Mouse (Mus musculus) thymus, postnatal 36 days (tissue): ENCODE results near the gene Triobp.

ENCODE experiments used
- DNase-seq, 2 experiments: peaks; one replicate each; pipeline ENCODE4 v3.0.0; 2022; ENCODE audit warnings: mixed read lengths in 2 of 2

The Triobp gene

DNA sequence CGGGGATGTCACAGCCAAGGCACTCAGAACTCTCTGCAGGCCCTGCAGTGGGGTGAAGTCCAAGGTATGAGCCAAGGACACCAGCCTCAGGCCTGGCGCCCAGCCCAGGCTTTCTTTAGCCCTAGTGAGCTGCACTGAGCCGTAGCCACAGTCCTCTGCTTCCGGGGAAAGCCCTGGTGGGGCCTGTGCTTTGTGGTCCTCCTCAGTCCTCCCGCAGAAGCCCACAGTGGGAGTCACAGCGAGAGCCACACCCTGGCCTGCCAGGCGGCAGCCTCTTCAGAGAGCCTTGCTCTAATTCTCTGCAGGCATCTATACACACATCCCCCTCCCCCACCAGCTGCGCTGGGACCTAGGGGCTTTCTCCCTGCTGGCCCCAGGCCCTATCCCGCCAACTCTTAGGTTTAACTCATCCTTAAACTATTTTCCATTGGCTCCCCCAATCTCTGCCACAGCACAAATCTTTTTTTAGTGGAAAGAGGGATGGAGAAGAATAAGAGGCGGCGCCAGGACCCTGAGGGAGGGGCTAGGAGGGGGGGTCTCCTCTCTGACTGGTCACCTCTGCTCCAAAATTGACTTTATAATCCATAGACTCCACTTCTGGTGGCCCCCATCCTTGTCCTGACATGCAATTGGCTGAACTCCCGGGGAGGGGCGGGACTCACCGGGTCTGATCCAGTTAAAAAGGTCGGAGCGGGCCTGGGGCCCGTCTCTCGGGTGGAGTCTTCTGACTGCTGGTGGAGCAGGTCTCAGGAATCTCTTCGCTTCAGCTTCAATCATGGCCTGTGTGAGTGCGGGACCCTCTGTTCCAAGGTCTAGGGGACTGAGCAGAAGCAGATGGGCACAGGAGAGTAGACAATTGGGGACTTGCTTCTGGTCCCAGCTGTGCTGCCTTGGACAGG, 21.3 kb upstream of the Triobp start, which contains the start of gene Lgals1:
TSS of gene Lgals1 (plus strand) at position 705 of the 899 bp plus-strand sequence.
- peak; percentile 75 to 85 for DNase-seq

DNA sequence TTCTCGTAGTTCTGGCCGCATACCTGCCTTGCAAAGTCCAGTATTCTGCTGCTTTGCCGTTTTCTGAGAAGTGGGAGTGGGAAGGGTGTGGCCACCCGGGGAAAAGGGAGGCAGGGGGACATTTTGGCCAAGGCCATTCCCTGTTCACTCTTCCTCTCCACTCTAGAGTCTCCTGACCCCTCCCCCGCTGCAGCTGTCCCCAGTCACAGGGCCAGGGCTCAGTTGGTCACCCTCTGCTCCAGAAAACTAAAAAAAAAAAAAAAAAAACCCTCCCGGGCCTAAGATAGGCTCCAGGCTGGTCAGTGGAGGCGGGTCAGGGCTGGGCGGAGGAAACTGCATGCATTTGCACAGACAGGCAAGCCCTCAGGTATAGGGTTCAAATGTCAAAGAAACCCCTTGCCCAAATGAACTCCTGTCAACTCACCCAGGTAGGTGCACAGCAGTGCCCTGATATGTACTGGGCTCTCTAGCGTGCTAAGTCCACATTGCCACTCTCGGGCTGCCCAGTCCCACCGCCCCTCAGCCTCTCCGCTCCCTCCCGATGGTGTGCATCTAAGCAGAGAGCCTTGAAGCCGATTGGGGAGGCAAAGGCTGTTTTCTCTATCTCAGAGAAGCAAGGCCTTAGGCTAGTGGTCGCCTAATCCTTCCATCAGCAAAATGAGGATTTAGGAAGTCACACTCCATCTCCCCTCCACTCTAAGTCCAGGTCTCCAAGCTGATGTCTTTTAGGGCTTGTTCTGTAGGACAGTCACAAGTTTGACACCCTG, 20.3 kb upstream of the Triobp start:
- DNase-seq: peak; percentile 44 to 53

DNA sequence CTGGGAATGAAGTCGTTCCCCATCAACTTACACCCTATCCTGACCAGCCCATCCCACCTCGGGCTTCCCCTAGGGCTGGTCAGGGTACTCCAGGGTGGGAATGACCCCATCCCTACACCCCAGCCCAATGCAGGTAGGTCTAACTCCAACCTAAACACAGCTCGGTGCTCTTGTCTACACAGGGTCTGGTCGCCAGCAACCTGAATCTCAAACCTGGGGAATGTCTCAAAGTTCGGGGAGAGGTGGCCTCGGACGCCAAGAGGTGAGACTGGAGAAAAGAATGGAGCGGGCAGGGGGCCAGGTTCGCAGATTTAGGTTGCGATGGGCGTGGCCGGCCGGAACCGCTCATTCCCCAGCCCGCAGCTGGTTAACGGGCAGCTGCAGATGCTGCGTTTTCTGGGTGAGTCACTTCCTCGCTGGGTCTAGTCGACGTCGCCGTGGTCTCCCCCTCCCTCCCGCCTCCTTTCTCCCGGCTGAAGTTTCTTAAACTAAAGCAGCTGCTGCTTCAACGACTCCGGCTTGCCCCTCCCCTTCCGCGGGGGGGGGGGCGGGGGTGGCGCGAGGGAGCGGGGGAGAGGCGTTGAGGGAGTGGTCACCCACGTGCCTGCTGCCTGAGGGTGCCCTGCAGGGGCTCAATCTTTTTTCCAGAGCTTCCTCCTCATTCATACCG, 19.6 kb upstream of the Triobp start:
- DNase-seq: peak; percentile 88 to 94

DNA sequence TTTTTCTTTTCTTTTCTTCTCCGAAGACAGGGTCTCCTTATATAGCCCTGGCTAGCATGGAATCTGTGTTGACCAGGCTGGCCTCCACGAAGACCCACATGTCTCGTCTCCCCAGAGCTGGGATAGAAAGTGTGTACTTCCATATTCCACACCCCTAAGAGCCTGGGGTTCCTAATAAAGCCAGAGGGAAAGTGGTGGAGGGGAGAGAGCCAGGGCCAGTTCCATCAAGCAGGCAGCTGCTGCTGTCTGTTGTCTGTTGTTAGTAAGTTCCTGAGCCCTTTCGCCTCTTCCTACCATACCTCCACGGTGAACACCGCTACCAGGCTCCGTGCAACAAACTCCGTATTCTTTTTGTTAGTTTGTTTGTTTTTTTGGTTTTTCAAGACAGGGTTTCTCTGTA, 19.0 kb upstream of the Triobp start:
- no peak for DNase-seq

DNA sequence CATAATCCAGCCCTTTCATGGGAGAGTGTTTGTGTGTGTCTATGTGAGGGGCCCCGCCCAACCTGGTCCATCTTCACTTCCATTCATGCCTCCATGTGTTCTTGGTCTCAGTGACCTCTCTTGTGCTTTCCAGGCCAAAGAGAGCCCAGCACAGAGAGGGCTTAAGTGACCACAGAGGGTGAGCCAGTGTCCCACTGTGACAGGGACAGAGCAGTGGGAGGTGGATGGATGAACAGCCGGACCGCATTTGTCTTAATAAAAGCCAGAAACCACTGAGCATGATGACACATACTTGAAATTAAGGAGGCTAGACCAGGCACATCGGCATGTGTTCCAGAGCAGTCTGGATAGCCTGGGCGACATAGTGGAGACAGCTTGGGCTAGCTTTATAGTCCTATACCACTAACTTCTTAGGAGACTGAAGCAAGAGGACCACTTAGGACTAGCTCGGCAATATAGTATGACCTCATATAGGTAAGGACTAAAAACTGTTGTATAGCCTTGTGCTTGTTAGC, 17.3 kb upstream of the Triobp start:
- no peak for DNase-seq

DNA sequence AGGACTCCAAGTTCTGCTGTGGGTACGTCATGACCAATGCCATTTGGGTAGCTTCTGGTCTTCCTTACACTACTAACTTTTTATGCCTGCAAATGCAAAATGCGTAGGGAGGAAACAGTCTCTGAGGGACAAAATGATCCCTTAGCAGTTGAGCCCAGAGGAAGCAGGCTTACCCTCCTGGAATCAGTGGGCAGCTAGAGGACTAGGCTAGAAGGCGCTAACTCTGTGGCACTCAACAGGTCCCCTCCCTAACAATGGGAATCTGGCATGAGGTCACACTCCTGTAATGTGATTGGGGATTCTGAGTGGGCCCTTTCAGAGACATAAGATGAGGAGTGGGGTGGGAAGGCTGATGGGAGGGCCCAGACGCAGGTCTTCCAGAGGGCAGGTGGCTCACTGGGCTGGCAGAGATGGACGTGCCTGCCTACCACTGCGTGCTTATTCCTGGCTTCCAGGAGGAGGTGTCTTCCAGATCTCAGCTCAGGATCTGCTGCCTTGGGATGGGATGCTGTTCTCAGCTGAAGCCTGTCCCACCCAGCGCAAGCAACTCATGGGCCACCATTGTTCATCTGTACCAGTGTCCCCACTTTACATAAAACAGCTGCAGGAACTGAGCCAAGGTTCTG, 16.6 kb upstream of the Triobp start:
- DNase-seq: no peak

DNA sequence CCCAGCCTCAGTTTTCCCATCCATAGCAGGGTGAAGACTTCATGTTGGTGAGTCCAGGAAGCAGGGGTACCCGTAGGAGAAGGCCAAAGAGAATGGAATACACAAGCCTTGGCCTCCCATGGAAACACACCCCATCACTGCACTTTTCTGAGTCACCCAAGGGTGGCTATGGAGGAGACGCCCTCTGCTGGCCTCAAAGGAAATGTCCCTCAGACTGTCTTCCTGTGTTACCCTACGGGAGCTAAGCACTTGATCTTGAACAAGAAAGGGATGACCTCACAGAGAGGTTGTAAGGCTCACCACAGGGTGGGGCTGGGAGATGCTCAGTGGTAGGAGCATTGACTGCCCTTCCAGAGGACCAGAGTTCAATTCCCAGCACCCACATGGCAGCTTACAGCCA, 15.9 kb upstream of the Triobp start:
- peak; percentile 63 to 72 for DNase-seq

DNA sequence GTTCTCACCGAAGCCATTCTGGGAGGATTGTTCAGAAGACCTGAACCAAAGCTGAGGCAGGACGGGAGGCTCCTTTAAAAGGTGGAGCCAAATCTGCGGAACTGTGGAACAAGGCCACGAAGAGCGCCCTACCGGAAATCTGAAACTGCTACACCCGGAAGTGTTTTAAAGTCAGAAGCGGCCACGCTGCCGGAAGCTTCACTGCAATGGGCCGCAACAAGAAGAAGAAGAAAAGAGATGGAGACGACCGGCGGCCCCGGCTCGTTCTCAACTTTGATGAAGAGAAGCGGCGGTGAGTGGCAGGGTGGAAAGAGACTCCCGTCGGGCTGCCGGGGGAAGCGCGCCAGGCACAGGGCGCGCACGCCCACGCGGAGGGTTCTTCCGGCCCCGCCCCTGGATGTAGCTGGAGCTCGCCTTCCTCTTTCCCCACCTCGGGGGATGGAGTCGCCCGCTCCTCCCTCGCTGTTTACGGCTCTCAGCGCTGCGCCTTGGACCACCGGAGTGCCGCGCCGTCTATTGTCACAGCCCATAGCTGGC, 12.7 kb upstream of the Triobp start, which contains the start of gene Nol12:
TSS of gene Nol12 (plus strand) at position 150 of the 537 bp plus-strand sequence.
- peak; percentile 80 to 83 for DNase-seq

DNA sequence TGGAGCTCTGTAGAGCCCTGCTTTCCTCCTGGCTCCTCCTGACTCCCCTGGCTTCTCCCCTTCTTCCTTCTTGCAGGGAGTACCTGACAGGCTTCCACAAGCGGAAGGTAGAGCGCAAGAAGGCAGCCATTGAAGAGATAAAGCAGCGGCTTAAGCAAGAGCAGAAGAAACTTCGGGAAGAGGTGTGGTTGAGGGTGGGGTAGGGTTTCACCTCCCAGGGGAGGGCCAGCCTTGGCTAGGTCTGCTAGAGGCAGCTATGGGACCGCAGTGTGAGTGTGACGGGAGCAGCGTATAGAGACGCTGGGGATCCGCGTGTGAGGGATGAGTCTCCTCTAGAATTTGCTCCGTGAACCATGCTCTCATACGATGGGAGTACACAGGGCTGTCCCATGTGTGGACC, 11.1 kb upstream of the Triobp start:
- DNase-seq: no peak

DNA sequence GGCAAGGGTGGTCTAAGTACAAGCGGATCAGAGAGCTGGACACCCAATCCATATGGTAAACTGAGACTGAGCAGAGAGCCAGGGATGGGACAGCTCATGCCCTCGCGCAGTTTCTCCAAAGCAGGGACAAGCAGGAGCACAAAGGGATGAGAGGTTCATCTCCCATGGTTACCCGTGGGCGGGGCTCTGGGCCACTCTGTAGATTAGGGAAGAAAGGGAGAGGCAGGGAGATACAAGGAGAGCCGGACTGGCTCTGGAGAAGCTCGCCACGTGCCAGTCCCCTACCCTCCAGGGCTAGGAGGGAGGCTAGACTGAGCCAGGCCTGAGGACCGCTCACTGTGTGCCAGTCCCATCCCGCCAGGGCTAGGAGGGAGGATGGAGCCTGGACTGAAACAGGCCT, 10.2 kb upstream of the Triobp start:
- DNase-seq: no peak

DNA sequence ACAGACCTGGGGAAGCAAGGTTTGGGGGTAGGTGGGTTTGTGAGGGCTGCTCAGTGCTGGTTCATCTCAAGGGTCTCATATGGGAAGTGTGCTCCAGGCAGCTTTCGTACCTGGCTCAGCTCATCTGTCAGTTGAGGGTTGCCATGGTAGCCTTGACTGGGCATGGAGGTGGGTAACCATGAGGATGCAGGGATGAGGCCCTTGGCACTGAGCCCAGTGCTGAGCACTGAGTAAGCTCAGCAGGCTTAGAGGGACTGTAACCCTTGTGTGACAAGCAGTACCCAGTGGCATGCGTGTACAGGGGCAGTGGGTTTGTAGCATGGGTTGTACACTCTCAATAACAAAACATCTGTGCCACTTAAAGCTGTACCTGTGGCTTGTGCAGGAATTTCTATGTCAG, 9.6 kb upstream of the Triobp start:
- DNase-seq: no peak

DNA sequence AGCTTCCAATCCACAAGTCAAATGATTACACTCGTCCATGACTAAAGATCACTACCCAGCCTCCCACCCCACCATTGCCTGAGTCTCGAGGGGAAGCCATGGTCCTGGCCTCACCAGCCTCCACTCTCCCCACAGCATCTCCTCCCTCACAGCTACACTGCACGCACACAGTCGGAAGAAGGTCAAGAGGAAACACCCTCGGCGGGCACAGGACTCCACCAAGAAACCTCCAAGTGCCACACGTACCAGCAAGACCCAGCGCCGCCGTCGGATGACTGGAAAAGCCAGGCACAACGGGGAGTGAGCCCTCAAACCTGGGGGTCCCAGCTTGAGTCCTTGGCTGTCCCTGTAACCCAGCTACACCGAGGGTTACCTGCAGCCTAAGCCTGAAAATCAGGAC, 7.2 kb upstream of the Triobp start:
- no peak for DNase-seq

DNA sequence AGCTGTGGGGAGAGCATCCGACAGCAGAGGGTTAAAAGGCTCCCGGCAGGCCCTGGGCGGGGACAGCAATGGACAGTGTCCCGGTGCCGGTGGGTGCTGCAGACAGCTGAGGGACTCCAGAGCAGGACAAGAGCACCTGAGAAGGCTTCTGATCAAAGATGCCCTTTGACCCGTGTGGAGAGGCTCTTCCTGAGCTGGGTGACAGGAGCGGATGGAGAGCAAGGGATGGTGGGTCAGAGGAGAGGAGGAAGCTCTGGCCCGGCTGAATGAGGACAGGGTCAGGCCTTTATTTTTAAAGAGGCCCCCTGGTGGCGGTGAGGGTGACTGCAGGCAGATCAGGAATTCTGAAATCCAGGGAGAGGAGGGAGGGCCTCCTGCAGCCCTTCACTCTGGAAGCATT, 4.9 kb upstream of the Triobp start:
- peak; percentile 55 for DNase-seq

DNA sequence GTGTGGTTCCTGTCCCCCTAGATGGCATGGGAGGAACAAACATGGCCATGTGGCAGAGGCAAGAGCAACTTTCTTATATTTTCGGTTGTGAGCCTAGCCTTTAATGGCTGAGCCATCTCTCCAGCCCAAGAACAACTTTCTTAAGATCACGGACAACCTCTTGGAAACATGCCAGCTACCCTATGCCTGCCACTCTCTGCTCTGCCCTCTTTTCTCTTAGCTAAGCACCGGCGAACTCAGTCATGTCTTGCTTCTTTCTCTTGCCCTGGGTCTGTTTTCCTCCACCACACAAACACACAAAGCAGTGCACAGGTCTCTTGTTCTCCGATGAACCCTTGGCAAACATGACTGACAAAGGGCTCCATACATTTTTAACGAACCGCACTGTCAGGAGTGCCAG, 1.3 kb upstream of the Triobp start:
- no peak for DNase-seq

DNA sequence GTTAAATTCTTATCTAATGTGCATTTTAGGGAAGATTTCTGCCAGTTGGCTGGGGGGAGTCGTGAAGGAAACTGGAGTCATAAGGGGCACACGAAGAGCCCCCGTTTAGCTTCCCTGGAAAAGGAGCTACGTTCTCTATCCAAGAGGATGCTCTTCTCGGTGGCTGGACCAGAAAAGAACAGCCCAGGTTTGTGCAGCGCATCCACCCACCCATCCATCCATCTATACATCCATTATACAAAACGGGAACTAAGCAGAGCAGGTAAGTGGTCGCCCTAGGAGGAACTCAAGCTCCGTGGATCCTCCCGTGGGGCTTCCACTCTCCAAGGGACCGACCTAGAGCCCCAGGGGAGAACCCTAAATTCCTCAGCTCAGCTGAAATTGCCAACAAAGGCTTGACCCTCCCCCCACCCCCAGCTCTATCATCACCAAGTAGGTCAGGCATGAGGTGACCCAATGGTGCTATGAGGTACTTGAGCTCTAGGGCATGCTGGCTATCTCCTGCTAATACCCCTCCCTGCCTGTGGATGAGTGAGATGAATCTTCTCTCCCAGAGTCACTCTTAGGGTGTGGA, 715 bp downstream of the Triobp start:
- DNase-seq: no peak

DNA sequence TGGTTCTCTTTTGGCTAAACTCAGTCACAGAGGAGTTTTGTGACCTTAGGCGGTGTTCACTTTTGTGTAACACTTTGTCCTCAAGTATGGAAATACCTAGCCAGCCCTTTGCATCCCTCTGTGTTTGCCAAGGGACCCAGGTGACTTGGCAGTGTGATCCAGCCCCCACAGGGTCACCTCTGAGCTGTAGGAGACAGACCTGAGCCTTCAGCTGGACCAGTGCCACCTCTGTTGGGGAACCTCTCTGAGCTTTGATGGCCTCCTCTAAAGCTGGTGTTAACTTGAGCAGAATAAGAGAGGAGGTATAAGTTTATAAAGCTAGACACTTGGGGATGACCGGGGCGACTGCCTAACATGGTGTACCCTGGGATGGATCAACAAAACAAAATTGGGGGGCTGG, 1.4 kb downstream of the Triobp start:
- no peak for DNase-seq

DNA sequence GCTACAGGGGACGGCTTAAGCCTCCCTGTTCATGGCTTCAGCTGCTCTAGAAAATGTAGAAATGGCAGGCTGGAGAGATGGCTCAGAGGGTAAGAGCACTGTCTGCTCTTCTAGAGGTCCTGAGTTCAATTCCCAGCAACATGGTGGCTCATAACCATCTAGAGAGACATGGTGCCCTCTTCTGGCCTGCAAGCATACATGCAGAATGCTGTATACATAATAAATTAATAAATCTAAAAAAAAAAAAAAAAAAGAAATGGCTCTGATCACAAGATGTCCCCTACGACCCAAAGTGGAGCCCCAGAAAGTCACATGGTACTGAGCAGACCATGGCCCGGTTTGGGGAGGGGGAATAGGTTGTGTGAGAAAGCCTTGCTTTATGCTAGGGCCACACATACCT, 8.1 kb downstream of the Triobp start:
- DNase-seq: no peak

DNA sequence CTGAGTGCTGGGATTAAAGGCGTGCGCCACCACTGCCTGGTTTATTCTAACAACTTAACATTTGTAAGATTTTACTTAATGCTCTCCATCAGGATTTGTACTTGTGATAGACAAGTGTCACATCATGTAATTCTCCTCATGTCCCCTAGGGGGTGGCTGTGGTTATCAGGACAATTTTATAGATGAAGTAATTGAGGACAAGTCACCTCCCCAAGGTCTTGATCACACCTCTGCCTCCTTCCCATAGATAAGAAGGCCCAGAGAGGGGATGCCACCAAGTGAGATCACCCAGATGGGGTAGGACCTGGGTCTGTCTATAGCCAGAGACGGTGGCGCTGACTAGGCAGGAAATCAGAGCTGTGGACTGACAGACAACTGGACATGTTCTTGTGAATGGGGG, 8.8 kb downstream of the Triobp start:
- no peak for DNase-seq

DNA sequence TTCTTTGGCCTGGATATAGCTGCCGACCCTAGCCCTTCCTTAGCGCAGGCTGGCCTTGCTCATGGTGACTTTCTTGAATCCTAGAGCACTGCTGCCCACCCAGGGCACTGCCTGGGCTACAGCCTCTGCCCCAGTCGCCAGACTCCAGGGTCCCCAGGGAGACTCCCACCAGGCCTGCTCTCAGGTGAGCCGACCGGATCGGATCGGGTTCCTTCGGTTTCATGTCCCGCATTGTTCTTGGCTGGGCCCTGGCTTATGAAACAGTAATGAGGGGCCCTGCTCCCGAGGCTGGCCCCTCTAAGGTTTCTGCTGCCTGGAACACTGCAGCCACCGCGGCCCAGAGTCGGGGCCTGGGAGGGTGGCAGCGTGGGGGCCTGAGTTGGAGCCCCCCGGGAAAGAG, 9.5 kb downstream of the Triobp start:
- no peak for DNase-seq

DNA sequence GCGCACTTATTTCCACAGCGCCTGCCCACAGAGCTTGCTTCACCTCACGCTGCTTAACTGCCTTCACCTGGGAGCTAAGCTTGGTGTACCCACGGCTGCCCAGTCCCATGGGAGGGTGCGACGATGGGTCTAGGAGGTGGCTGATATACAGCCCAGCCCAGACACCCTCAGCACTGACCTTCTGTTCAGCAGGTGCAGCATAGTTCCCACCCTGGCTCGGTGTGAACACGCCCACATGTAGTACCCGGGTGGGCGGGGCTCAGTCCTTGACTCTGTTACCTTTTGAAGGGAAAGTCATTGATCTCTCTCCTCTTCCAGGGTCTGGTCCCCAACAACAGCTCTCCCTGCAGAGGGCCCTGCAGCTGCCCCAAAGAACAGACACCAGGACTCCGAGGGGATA, 12.0 kb downstream of the Triobp start:
- no peak for DNase-seq

DNA sequence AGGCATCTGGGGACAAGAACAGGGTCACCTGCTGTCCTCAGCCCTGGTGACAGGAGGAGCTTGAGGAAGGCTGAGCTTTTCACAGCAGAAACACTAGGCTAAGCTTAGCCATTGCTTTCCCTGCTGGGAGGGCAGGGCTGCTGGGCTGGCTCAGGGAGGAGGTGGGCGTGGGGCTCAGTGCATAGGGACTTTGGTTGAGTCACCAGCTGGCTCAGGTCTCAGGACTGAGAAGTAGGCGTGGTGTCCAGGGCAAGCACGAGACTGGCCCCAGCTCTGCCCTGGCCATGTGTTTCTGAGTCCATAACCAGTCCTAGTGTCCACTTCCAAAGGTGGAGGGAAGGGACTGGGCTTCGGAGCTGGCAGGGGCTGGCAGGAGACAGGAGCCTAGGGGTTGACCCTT, 12.6 kb downstream of the Triobp start:
- no peak for DNase-seq

DNA sequence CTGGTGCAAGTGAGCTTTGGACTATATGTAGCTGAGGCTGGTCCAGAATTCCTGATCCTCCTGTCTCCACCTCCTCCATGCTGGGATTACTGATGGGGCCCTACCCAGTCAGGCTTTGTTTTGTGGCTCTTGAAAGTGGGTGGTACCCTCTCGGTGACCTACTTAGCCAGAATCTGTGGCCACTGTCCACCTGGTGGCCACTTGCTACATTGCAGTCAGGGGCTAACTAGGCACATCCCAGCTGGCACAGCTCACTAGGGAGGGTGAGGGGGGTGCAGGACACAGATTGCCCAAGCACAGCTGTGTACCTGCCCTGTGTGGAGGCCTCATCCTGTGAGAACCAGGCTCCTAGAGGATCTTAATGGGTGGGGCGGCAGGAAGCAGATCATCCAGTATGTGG, 15.4 kb downstream of the Triobp start:
- DNase-seq: peak in 1 of 2 experiments; percentile 20
